Mouse (Mus musculus) erythroblast, embryonic 14.5 days (primary cell): Measurements from ENCODE around the gene Vars.

Experiments used
- GATA1 ChIP-seq: IDR thresholded peaks from 2 replicates; pipeline ENCODE4 v1.6.1; 2012; ENCODE audit warnings: low read length, inconsistent platforms, mixed read lengths
- TAL1 ChIP-seq: IDR thresholded peaks from 3 replicates; pipeline ENCODE4 v1.6.1; 2012; ENCODE audit warnings: low read length, inconsistent platforms, mixed read lengths

DNA sequence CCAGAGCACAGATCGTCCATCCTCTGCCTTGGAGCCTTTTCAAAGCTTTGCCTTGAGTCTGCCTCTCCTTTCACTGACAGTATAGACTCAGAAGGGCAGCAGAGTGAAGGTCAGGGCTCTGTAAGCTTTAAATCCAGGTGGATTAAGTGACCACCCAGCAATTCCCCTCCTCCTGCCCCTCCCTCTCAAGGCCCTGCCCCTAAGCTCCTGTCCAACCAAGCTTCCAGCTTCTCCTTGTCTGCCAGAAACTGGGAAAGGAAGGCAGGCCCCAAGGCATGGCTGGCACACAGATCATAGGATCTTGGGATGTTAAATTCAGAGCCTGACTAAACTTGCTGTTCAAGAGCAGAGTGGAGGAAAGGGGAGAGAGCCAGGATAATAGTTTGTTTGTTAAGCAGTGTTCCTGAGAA, 36.1 kb upstream of the Vars start:
- TF ChIP-seq TAL1: no peak
- no peak for TF ChIP-seq GATA1
